Comparison of ENCODE assay signal across 22 mouse cellular contexts in genomic region chr19:7753371-7753770, GRCm38 (mm10). TPM values are rescaled to one million over a fixed set of nuclear protein-coding genes. Genes with fewer than 3 reads are reported as not detected.
DNase-seq lines count a peak whose midpoint lies in the region; TF ChIP-seq lines count a peak whose summit lies in the region.
"Not testable (repeated sequence)": the region's sequence is repeated elsewhere in the genome, so short reads cannot be mapped to it uniquely, and the experiment has no call there.
"Had no signal": no experiment of that assay in that cellular context is flagged by ENCODE, and none has a peak within 500 bp of the region (broad histone marks: within the 10 kb centered on the region; RNA-seq: fewer than 3 reads in every experiment).

No protein-coding gene starts in this region.

- in situ Hi-C loops in ES-E14 (cut with MboI; ENCODE audit: low sequenced_read_pairs in 2 of 2, unreplicated experiment in 2 of 2) = not testable (repeated sequence)

- not testable (repeated sequence) for H3K27ac ChIP-seq in ES-Bruce4 (ENCODE audit: insufficient read depth, low read length); ES-E14 (ENCODE audit: insufficient read depth, low read depth, low read length, poor library complexity, severe bottlenecking)

- TF ChIP-seq EP300 in ES-Bruce4 (IDR thresholded peaks at IDR 0.05; ENCODE audit: insufficient read depth, low read depth, low read length) = not testable (repeated sequence)

- not testable (repeated sequence) for H3K36me3 ChIP-seq in E14TG2a.4 (ENCODE audit: insufficient read depth, low read length); ES-Bruce4 (ENCODE audit: control insufficient read depth, insufficient read depth, low read length, poor library complexity, severe bottlenecking); ES-E14 (ENCODE audit: control insufficient read depth, insufficient read depth, low read length, poor library complexity, severe bottlenecking)

- H3K4me1 ChIP-seq in E14TG2a.4 (replicated peaks; ENCODE audit: low read depth, low read length); ES-Bruce4 (ENCODE audit: control insufficient read depth, insufficient read depth, low read length); ES-E14 (ENCODE audit: control insufficient read depth in 2 of 2, insufficient read depth in 2 of 2, low read length in 2 of 2, poor library complexity in 1 of 2): not testable (repeated sequence)

- not testable (repeated sequence) for TF ChIP-seq POLR2A in ES-Bruce4 (IDR thresholded peaks at IDR 0.05; ENCODE audit: insufficient read depth, low read length)

- H3K9me3 ChIP-seq in E14TG2a.4 (ENCODE audit: low read length); ES-Bruce4 (replicated peaks; ENCODE audit: control insufficient read depth, insufficient read depth, low read length, poor library complexity, severe bottlenecking); ES-E14 (ENCODE audit: control insufficient read depth, insufficient read depth, low read depth, low read length): not testable (repeated sequence)

- H3K4me3 ChIP-seq in E14TG2a.4 (replicated peaks; ENCODE audit: low read length) = peak overlapping the region; percentile 17; the same call in 1 of the 2 replicates
- not testable (repeated sequence) for H3K4me3 ChIP-seq in ES-Bruce4 (ENCODE audit: low read depth, low read length)
- peak overlapping the region in 1 of 2 experiments; percentile 12; a peak in 1 of 4 replicates for H3K4me3 ChIP-seq in ES-E14 (ENCODE audit: insufficient read depth in 1 of 2, low read depth in 1 of 2, low read length in 2 of 2, poor library complexity in 1 of 2, severe bottlenecking in 1 of 2)

- H3K9ac ChIP-seq in ES-Bruce4 (ENCODE audit: low read depth, poor library complexity, severe bottlenecking); ES-E14 (ENCODE audit: insufficient read depth, low read depth, low read length, poor library complexity, severe bottlenecking): not testable (repeated sequence)

- H3K27me3 ChIP-seq in E14TG2a.4 (ENCODE audit: insufficient read depth, low read length); ES-Bruce4 (ENCODE audit: control insufficient read depth, insufficient read depth, low read length, poor library complexity, severe bottlenecking): not testable (repeated sequence)

- DNase-seq in ES-CJ7 (ENCODE audit: low read depth, low spot score) = peak; percentile 57
- DNase-seq in ES-E14 (ENCODE audit: low read depth, low spot score) = not testable (repeated sequence)
- peak; percentile 55 for DNase-seq in ZHBTc4 (ENCODE audit: low read depth, low spot score)

- TF ChIP-seq CTCF in E14TG2a.4 (conservative IDR thresholded peaks at IDR 0.05; ENCODE audit: low read length) = not testable (repeated sequence)
- peak; percentile 10 for TF ChIP-seq CTCF in ES-Bruce4 (IDR thresholded peaks at IDR 0.05; ENCODE audit: low read depth, low read length)

TF ChIP-seq in ES-E14, 5 proteins besides CTCF, POLR2A, EP300 and RAD21:
- 0 out of 2 replicates have a peak, but pooled peaks have one; percentile 44 for TF ChIP-seq CHD2 (IDR thresholded peaks at IDR 0.05; ENCODE audit: low read depth, low read length)

RNA-seq across cellular contexts. Expression of gene Slc22a19, which starts 42.3 kb away (rescaled TPM):
- not detected in 2 replicates for polyA plus RNA-seq in ES-Bruce4 (2011; ENCODE audit: insufficient read depth, insufficient read length, low read depth, missing spikeins)
- total RNA-seq in ES-E14 (2012; rRNA removed) = not detected in 2 replicates
- total RNA-seq: adrenal gland, adult 18-20 months; adrenal gland, adult 2 months; adrenal gland, adult 8-10 months; adrenal gland, postnatal 10 days; adrenal gland, postnatal 14 days; adrenal gland, postnatal 25 days; adrenal gland, postnatal 36 days; CH12.LX; MEL had no signal
- polyA plus RNA-seq: activated CD4-positive, CD25-positive, alpha-beta regulatory T cell, adult 4 months; adrenal gland, adult 2 months; C2C12; CD4-positive, CD25-positive, alpha-beta regulatory T cell, adult 4 months; cerebellum, adult 2 months; G1E; Patski had no signal

RNA-seq across cellular contexts. Expression of gene Slc22a26, which starts 49.1 kb away (rescaled TPM):
- not detected in 2 replicates for polyA plus RNA-seq in ES-Bruce4 (2011; ENCODE audit: insufficient read depth, insufficient read length, low read depth, missing spikeins)
- not detected in 2 replicates for total RNA-seq in ES-E14 (2012; rRNA removed)
- total RNA-seq: adrenal gland, postnatal 25 days; adrenal gland, postnatal 36 days; adrenal gland, postnatal 4 days; CH12.LX; MEL had no signal
- polyA plus RNA-seq: activated CD4-positive, CD25-positive, alpha-beta regulatory T cell, adult 4 months; brain, embryonic 14.5 days; C2C12; CD4-positive, CD25-positive, alpha-beta regulatory T cell, adult 4 months; cerebellum, adult 2 months; G1E; Patski had no signal
